Mouse (Mus musculus) c-Kit-positive CD71-negative TER-119-negative erythroid progenitor cells, embryonic 14.5 days (primary cell): Measurements from ENCODE around the gene Bicral.
A peak's percentile ranks its signal among the peaks of the same experiment; 100 is the strongest.
"Not testable (repeated sequence)": the region's sequence is repeated elsewhere in the genome, so short reads cannot be mapped to it uniquely, and the experiment has no call there.

Experiments
- DNase-seq: peaks from one replicate; pipeline ENCODE4 v3.0.0-alpha.2; 2013; ENCODE audit warnings: low read depth

Gene Bicral

GRCm38 (mm10) chr17:46796743-46797142 is 61.5 kb downstream of the Bicral start:
- DNase-seq = no peak

- DNase-seq = no peak
Observed at GRCm38 (mm10) chr17:46792963-46793362, 65.3 kb downstream of the Bicral start.

- DNase-seq = not testable (repeated sequence)
Observed at GRCm38 (mm10) chr17:46787974-46788373, 70.3 kb downstream of the Bicral start.

- DNase-seq = no peak
Observed at GRCm38 (mm10) chr17:46786952-46787351, 71.3 kb downstream of the Bicral start.

GRCm38 (mm10) chr17:46783222-46783565 is 75.1 kb downstream of the Bicral start:
- DNase-seq = no peak

GRCm38 (mm10) chr17:46782341-46783221 is 75.7 kb downstream of the Bicral start, which contains the start of gene Rpl7l1:
Rpl7l1 (minus strand) TSS chr17:46782672.
- DNase-seq = peak; percentile 91

- no peak for DNase-seq
Observed at GRCm38 (mm10) chr17:46781876-46782275, 76.4 kb downstream of the Bicral start.

- DNase-seq = no peak
Observed at GRCm38 (mm10) chr17:46776087-46776486, 82.2 kb downstream of the Bicral start.

GRCm38 (mm10) chr17:46775070-46775469 is 83.2 kb downstream of the Bicral start:
- no peak for DNase-seq

- DNase-seq = no peak
Observed at GRCm38 (mm10) chr17:46774131-46774472, 84.2 kb downstream of the Bicral start.

- DNase-seq = no peak
Observed at GRCm38 (mm10) chr17:46773278-46774130, 84.8 kb downstream of the Bicral start.

GRCm38 (mm10) chr17:46772404-46773277 is 85.6 kb downstream of the Bicral start, which contains the start of gene 2310039H08Rik:
2310039H08Rik (plus strand) TSS chr17:46772635.
- DNase-seq = peak; percentile 74

- no peak for DNase-seq
Observed at GRCm38 (mm10) chr17:46772038-46772403, 86.3 kb downstream of the Bicral start.

GRCm38 (mm10) chr17:46771616-46772015 is 86.7 kb downstream of the Bicral start:
- DNase-seq = no peak

GRCm38 (mm10) chr17:46771025-46771424 is 87.3 kb downstream of the Bicral start:
- DNase-seq = no peak

- no peak for DNase-seq
Observed at GRCm38 (mm10) chr17:46770546-46770945, 87.7 kb downstream of the Bicral start.

- DNase-seq = no peak
Observed at GRCm38 (mm10) chr17:46767868-46768267, 90.4 kb downstream of the Bicral start.

GRCm38 (mm10) chr17:46764916-46765315 is 93.4 kb downstream of the Bicral start:
- DNase-seq = not testable (repeated sequence)

- no peak for DNase-seq
Observed at GRCm38 (mm10) chr17:46763544-46763943, 94.7 kb downstream of the Bicral start, which contains the start of gene Ptcra. Ptcra (minus strand) TSS chr17:46763712.

- no peak for DNase-seq
Observed at GRCm38 (mm10) chr17:46758753-46759152, 99.5 kb downstream of the Bicral start.

- peak; percentile 92 for DNase-seq
Observed at GRCm38 (mm10) chr17:46751794-46752556, 106.3 kb downstream of the Bicral start, which contains the start of gene Cnpy3. Cnpy3 (minus strand) TSS chr17:46752214.
